ENCODE assay signal across 9 mouse cellular contexts in the genomic region with DNA sequence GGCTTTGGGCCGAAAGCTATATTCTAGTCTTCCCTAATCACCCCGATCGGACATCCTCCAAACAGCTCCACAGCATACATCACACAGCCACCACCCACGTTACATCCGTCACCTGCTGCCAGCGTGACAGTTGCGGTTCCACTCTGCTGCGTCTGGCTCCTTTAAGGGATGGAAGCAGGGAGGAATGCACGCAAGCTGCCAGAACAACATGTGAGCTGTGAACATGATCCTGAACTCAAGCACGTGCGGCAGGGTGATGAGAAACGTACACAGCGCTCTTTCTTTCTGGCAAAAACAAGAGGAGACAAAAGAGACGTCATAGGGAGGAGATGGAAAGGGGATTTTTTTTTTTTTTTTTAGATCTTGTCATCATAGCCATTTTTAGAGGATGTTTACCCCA. TPM values are rescaled to one million over a fixed set of nuclear protein-coding genes. Genes with fewer than 3 reads are reported as not detected.
A peak's percentile ranks its signal among the peaks of the same experiment; 100 is the strongest.
DNase-seq lines count a peak whose midpoint lies in the region; ATAC-seq and TF ChIP-seq lines count a peak whose summit lies in the region.
"Had no signal": no experiment of that assay in that cellular context is flagged by ENCODE, and none has a peak within 500 bp of the region (broad histone marks: within the 10 kb centered on the region; RNA-seq: fewer than 3 reads in every experiment).

No protein-coding gene starts in this region.

- no peaks in the 10 kb centered on the region for H3K36me3 ChIP-seq in forebrain, embryonic 13.5 days (ENCODE audit: poor library complexity, severe bottlenecking)
- no peaks in the 10 kb centered on the region for H3K36me3 ChIP-seq in forebrain, embryonic 15.5 days
- no peaks in the 10 kb centered on the region for H3K36me3 ChIP-seq in midbrain, postnatal 0 days (ENCODE audit: insufficient read depth, low read length)
- H3K36me3 ChIP-seq in midbrain, embryonic 13.5 days = no peaks in the 10 kb centered on the region
- H3K36me3 ChIP-seq in midbrain, embryonic 16.5 days (ENCODE audit: control insufficient read depth, insufficient read depth, low read length) = no peaks in the 10 kb centered on the region
- H3K36me3 ChIP-seq: neural tube, embryonic 13.5 days had no signal

- TF ChIP-seq CTCF in midbrain, postnatal 0 days (IDR thresholded peaks at IDR 0.05) = no peak

- ATAC-seq in forebrain, embryonic 13.5 days = peak; percentile 61; the same call in 1 of the 2 replicates
- no peak; the same call in 1 of the 2 replicates for ATAC-seq in forebrain, embryonic 15.5 days (replicated peaks)
- ATAC-seq in midbrain, postnatal 0 days (ENCODE audit: low FRiP score) = no peak
- ATAC-seq in midbrain, embryonic 13.5 days = no peak
- ATAC-seq in midbrain, embryonic 16.5 days = no peak

- no peak overlapping the region for H3K27ac ChIP-seq in forebrain, embryonic 13.5 days
- H3K27ac ChIP-seq in forebrain, embryonic 15.5 days (replicated peaks) = no peak overlapping the region; the same call in 1 of the 2 replicates
- no peak overlapping the region for H3K27ac ChIP-seq in midbrain, postnatal 0 days (ENCODE audit: low read depth, low read length)
- no peak overlapping the region for H3K27ac ChIP-seq in midbrain, embryonic 13.5 days
- no peak overlapping the region for H3K27ac ChIP-seq in midbrain, embryonic 16.5 days (ENCODE audit: low read length)
- H3K27ac ChIP-seq: neural tube, embryonic 13.5 days had no signal

- no peak overlapping the region for H3K9ac ChIP-seq in forebrain, embryonic 13.5 days
- no peak overlapping the region for H3K9ac ChIP-seq in forebrain, embryonic 15.5 days (replicated peaks)
- H3K9ac ChIP-seq in midbrain, postnatal 0 days (replicated peaks; ENCODE audit: low read length, poor library complexity, severe bottlenecking) = no peak overlapping the region
- H3K9ac ChIP-seq in midbrain, embryonic 13.5 days (replicated peaks) = no peak overlapping the region
- no peak overlapping the region for H3K9ac ChIP-seq in midbrain, embryonic 16.5 days (ENCODE audit: low read depth, low read length)
- H3K9ac ChIP-seq: neural tube, embryonic 13.5 days had no signal

- H3K27me3 ChIP-seq in forebrain, embryonic 13.5 days = no peaks in the 10 kb centered on the region
- no peaks in the 10 kb centered on the region for H3K27me3 ChIP-seq in forebrain, embryonic 15.5 days
- no peaks in the 10 kb centered on the region for H3K27me3 ChIP-seq in midbrain, postnatal 0 days (ENCODE audit: insufficient read depth, low read length)
- H3K27me3 ChIP-seq in midbrain, embryonic 13.5 days = no peaks in the 10 kb centered on the region
- no peaks in the 10 kb centered on the region for H3K27me3 ChIP-seq in midbrain, embryonic 16.5 days (ENCODE audit: control insufficient read depth, insufficient read depth, low read depth, low read length)
- H3K27me3 ChIP-seq: neural tube, embryonic 13.5 days had no signal

- peak; percentile 39 for DNase-seq in midbrain, postnatal 0 days (ENCODE audit: low spot score)
- DNase-seq in layer of hippocampus, postnatal 36 days = peak; percentile 47 to 56
- no peak for DNase-seq in ovary, postnatal 10 days (ENCODE audit: low spot score)
- no peak for DNase-seq in adrenal gland, adult 18-20 months (ENCODE audit: low spot score in 2 of 2)

- WGBS in forebrain, embryonic 13.5 days = 72% methylated on average over 14 of the region's 14 CpGs
- WGBS in forebrain, embryonic 15.5 days = 55% methylated on average over 14 of the region's 14 CpGs
- 66% methylated on average over 14 of the region's 14 CpGs for WGBS in midbrain, postnatal 0 days
- 82% methylated on average over 14 of the region's 14 CpGs for WGBS in midbrain, embryonic 13.5 days
- 72% methylated on average over 14 of the region's 14 CpGs for WGBS in midbrain, embryonic 16.5 days

- peaks cover 11% of the 10 kb centered on the region for H3K4me1 ChIP-seq in forebrain, embryonic 13.5 days
- H3K4me1 ChIP-seq in forebrain, embryonic 15.5 days = peaks cover 13% of the 10 kb centered on the region
- no peaks in the 10 kb centered on the region for H3K4me1 ChIP-seq in midbrain, postnatal 0 days (ENCODE audit: insufficient read depth, low read length)
- peaks cover 12% of the 10 kb centered on the region for H3K4me1 ChIP-seq in midbrain, embryonic 13.5 days (replicated peaks)
- peaks cover 7% of the 10 kb centered on the region; the same call in 1 of the 2 replicates for H3K4me1 ChIP-seq in midbrain, embryonic 16.5 days (ENCODE audit: control insufficient read depth, insufficient read depth, low read length)

- H3K9me3 ChIP-seq in forebrain, embryonic 13.5 days (replicated peaks) = no peaks in the 10 kb centered on the region
- no peaks in the 10 kb centered on the region for H3K9me3 ChIP-seq in forebrain, embryonic 15.5 days
- H3K9me3 ChIP-seq in midbrain, postnatal 0 days (ENCODE audit: low read length) = no peaks in the 10 kb centered on the region
- no peaks in the 10 kb centered on the region for H3K9me3 ChIP-seq in midbrain, embryonic 13.5 days
- no peaks in the 10 kb centered on the region for H3K9me3 ChIP-seq in midbrain, embryonic 16.5 days (replicated peaks; ENCODE audit: control insufficient read depth, low read length, poor library complexity, severe bottlenecking)
- H3K9me3 ChIP-seq: neural tube, embryonic 13.5 days had no signal

- H3K4me2 ChIP-seq in forebrain, embryonic 13.5 days = no peak overlapping the region
- H3K4me2 ChIP-seq in forebrain, embryonic 15.5 days (replicated peaks) = no peak overlapping the region
- no peak overlapping the region for H3K4me2 ChIP-seq in midbrain, postnatal 0 days (ENCODE audit: low read depth, low read length, poor library complexity, severe bottlenecking)
- H3K4me2 ChIP-seq in midbrain, embryonic 13.5 days (replicated peaks) = no peak overlapping the region
- H3K4me2 ChIP-seq in midbrain, embryonic 16.5 days (ENCODE audit: low read length) = no peak overlapping the region
- H3K4me2 ChIP-seq: neural tube, embryonic 13.5 days had no signal

- H3K4me3 ChIP-seq in forebrain, embryonic 13.5 days = no peak overlapping the region
- H3K4me3 ChIP-seq in forebrain, embryonic 15.5 days = no peak overlapping the region
- H3K4me3 ChIP-seq in midbrain, postnatal 0 days (ENCODE audit: low read depth, low read length) = no peak overlapping the region
- H3K4me3 ChIP-seq in midbrain, embryonic 13.5 days (replicated peaks) = no peak overlapping the region
- H3K4me3 ChIP-seq in midbrain, embryonic 16.5 days (ENCODE audit: low read depth, low read length) = no peak overlapping the region
- H3K4me3 ChIP-seq: neural tube, embryonic 13.5 days had no signal

RNA-seq across cellular contexts. Expression of gene Ranbp9, which starts 17.8 kb away (rescaled TPM):
- polyA plus RNA-seq in forebrain, embryonic 13.5 days (2015; fragmentation: Nextera tagmentation; extraction: Ambion mirVana) = 12.4 and 12.7 TPM in 2 replicates
- 13.1 and 13.2 TPM in 2 replicates for polyA plus RNA-seq in forebrain, embryonic 15.5 days (2015; fragmentation: Nextera tagmentation; extraction: Ambion mirVana)
- total RNA-seq in midbrain, postnatal 0 days (2014; rRNA removed) = 43.7 and 51.5 TPM in 2 replicates
- 9.7 and 11.7 TPM in 2 replicates for polyA plus RNA-seq in midbrain, postnatal 0 days (2015; fragmentation: Nextera tagmentation; extraction: Ambion mirVana)
- polyA plus RNA-seq in midbrain, embryonic 13.5 days (2015; fragmentation: Nextera tagmentation; extraction: Ambion mirVana) = 11.7 and 14.4 TPM in 2 replicates
- 10 to 100 TPM; 89.2 to 90.1 TPM for total RNA-seq in layer of hippocampus, postnatal 36 days (2021)
- polyA plus RNA-seq in midbrain, embryonic 16.5 days (2015; fragmentation: Nextera tagmentation; extraction: Ambion mirVana) = 10.7 and 12.5 TPM in 2 replicates
- 10 to 100 TPM; 57.4 to 73.0 TPM for total RNA-seq in adrenal gland, adult 18-20 months (2021)

Comparison
In these comparisons a context has a peak if more than half of its experiments do, and no peak if none do; other contexts are left out.
1. DNase-seq: peak in midbrain, postnatal 0 days (single experiment) and layer of hippocampus, postnatal 36 days (2 of 2); none in ovary, postnatal 10 days (single experiment) and adrenal gland, adult 18-20 months (0 of 2).